Mouse (Mus musculus) CH12.LX (cell line): ENCODE measurements around the gene Tfap2a. TPM values are rescaled to one million over a fixed set of nuclear protein-coding genes. Genes with fewer than 3 reads are reported as not detected.

Experiments
- DNase-seq: peaks from one replicate; pipeline ENCODE4 v3.0.0-alpha.2; 2013; ENCODE audit errors: extremely low read depth
- H3K27ac ChIP-seq: 2 replicates; pipeline ENCODE4 v1.5.1; 2012; ENCODE audit warnings: low read depth, mild to moderate bottlenecking, control low read depth, moderate library complexity; ENCODE audit not compliant: insufficient read depth
- H3K27me3 ChIP-seq: replicated peaks from 2 replicates; pipeline ENCODE3; 2012; ENCODE audit warnings: inconsistent platforms
- H3K36me3 ChIP-seq, 2 experiments: replicated peaks in 1 of 2; 2 replicates each; pipeline versions ENCODE3 to v1.6.1; 2012; ENCODE audit warnings: inconsistent platforms in 1 of 2, low read length in 1 of 2, mild to moderate bottlenecking in 1 of 2, mixed read lengths in 1 of 2, moderate library complexity in 1 of 2; ENCODE audit not compliant: control insufficient read depth in 1 of 2, insufficient read depth in 1 of 2
- H3K4me1 ChIP-seq, 2 experiments: 2 replicates each; pipeline ENCODE4 v1.6.1; 2012; ENCODE audit warnings: inconsistent platforms in 1 of 2, moderate library complexity in 1 of 2; ENCODE audit not compliant: insufficient read depth in 2 of 2, control insufficient read depth in 1 of 2
- H3K4me2 ChIP-seq: 2 replicates; pipeline ENCODE4 v1.6.1; 2012; ENCODE audit warnings: low read depth, mild to moderate bottlenecking, control low read depth; ENCODE audit not compliant: poor library complexity, insufficient read depth, severe bottlenecking
- H3K4me3 ChIP-seq, 3 experiments: fragments of 150-350 bp in 1 of 3; sonication (generic) in 1 of 3; replicated peaks in 1 of 3; 2 replicates each; pipeline versions ENCODE3 to v1.5.1; 2011 to 2012; ENCODE audit warnings: low read depth in 2 of 3, low read length in 2 of 3, mild to moderate bottlenecking in 2 of 3, moderate library complexity in 2 of 3, control low read depth in 1 of 3, improper control_type of control experiment in 1 of 3, inconsistent platforms in 1 of 3, mixed read lengths in 1 of 3; ENCODE audit not compliant: poor library complexity in 1 of 3
- H3K79me2 ChIP-seq: replicated peaks from 2 replicates; pipeline ENCODE4 v1.6.1; 2012; ENCODE audit warnings: mild to moderate bottlenecking, moderate library complexity; ENCODE audit not compliant: control insufficient read depth, poor library complexity, insufficient read depth, severe bottlenecking; ENCODE audit errors: extremely low read depth
- H3K9ac ChIP-seq: 2 replicates; pipeline ENCODE4 v1.6.1; 2012; ENCODE audit warnings: low read depth, mild to moderate bottlenecking, control low read depth, moderate library complexity; ENCODE audit not compliant: insufficient read depth
- H3K9me3 ChIP-seq: replicated peaks from 2 replicates; pipeline ENCODE3; 2012; ENCODE audit warnings: low read length, inconsistent platforms, mixed read lengths
- CHD1 ChIP-seq: IDR thresholded peaks from 2 replicates; pipeline ENCODE4 v1.6.1; 2012; ENCODE audit warnings: low read depth, low read length, improper control_type of control experiment, inconsistent platforms
- CHD2 ChIP-seq: IDR thresholded peaks from 2 replicates; pipeline ENCODE4 v1.6.1; 2011; ENCODE audit warnings: low read length, improper control_type of control experiment
- E2F4 ChIP-seq: IDR thresholded peaks from 2 replicates; pipeline ENCODE4 v1.6.1; 2011; ENCODE audit warnings: low read depth, low read length, improper control_type of control experiment; ENCODE audit not compliant: insufficient replicate concordance
- ELF1 ChIP-seq: IDR thresholded peaks from 2 replicates; pipeline ENCODE4 v1.6.1; 2014; ENCODE audit warnings: low read depth, mild to moderate bottlenecking, inconsistent platforms, low read length, improper control_type of control experiment
- EP300 ChIP-seq: IDR thresholded peaks from 2 replicates; pipeline ENCODE4 v1.6.1; 2011; ENCODE audit warnings: low read length, improper control_type of control experiment
- ETS1 ChIP-seq: conservative IDR thresholded peaks from 2 replicates; pipeline ENCODE4 v1.6.1; 2012; ENCODE audit warnings: low read depth, mild to moderate bottlenecking, inconsistent platforms, low read length, improper control_type of control experiment, moderate library complexity
- HCFC1 ChIP-seq: IDR thresholded peaks from 2 replicates; pipeline ENCODE4 v1.6.1; 2012; ENCODE audit warnings: low read depth, mild to moderate bottlenecking, inconsistent platforms, low read length, improper control_type of control experiment
- IRF4 ChIP-seq: IDR thresholded peaks from 2 replicates; pipeline ENCODE4 v1.6.1; 2014; ENCODE audit warnings: low read depth, mild to moderate bottlenecking, inconsistent platforms, low read length, improper control_type of control experiment
- JUN ChIP-seq: IDR thresholded peaks from 2 replicates; pipeline ENCODE4 v1.6.1; 2011; ENCODE audit warnings: low read depth, mild to moderate bottlenecking, low read length, improper control_type of control experiment, moderate library complexity; ENCODE audit not compliant: insufficient read depth
- JUND ChIP-seq: conservative IDR thresholded peaks from 2 replicates; pipeline ENCODE4 v1.6.1; 2011; ENCODE audit warnings: low read depth, low read length, improper control_type of control experiment
- KAT2A ChIP-seq: IDR thresholded peaks from 2 replicates; pipeline ENCODE4 v1.6.1; 2012; ENCODE audit warnings: low read length, improper control_type of control experiment, inconsistent platforms; ENCODE audit not compliant: insufficient replicate concordance
- MAX ChIP-seq: IDR thresholded peaks from 2 replicates; pipeline ENCODE4 v1.6.1; 2011; ENCODE audit warnings: low read length, improper control_type of control experiment
- MAZ ChIP-seq: IDR thresholded peaks from 2 replicates; pipeline ENCODE4 v1.6.1; 2012; ENCODE audit warnings: low read depth, mild to moderate bottlenecking, inconsistent platforms, low read length, improper control_type of control experiment, moderate library complexity
- MXI1 ChIP-seq: IDR thresholded peaks from 2 replicates; pipeline ENCODE4 v1.6.1; 2011; ENCODE audit warnings: mild to moderate bottlenecking, low read depth, low read length, improper control_type of control experiment
- MYC ChIP-seq: IDR thresholded peaks from 2 replicates; pipeline ENCODE4 v1.6.1; 2011; ENCODE audit warnings: low read depth, mild to moderate bottlenecking, improper control_type of control experiment, low read length
- NELFE ChIP-seq: IDR thresholded peaks from 2 replicates; pipeline ENCODE4 v1.6.1; 2011; ENCODE audit warnings: low read depth, low read length, improper control_type of control experiment
- PAX5 ChIP-seq: IDR thresholded peaks from 2 replicates; pipeline ENCODE4 v1.6.1; 2012; ENCODE audit warnings: low read length, inconsistent platforms, mixed read lengths
- POLR2A ChIP-seq: IDR thresholded peaks from 2 replicates; pipeline ENCODE4 v1.6.1; 2011; ENCODE audit warnings: low read depth, mild to moderate bottlenecking, improper control_type of control experiment, low read length
- POLR2AphosphoS2 ChIP-seq: IDR thresholded peaks from 2 replicates; pipeline ENCODE4 v1.6.1; 2011; ENCODE audit warnings: low read depth, low read length, improper control_type of control experiment
- RAD21 ChIP-seq: IDR thresholded peaks from 2 replicates; pipeline ENCODE4 v1.6.1; 2011; ENCODE audit warnings: low read depth, mild to moderate bottlenecking, low read length, improper control_type of control experiment, moderate library complexity
- RCOR1 ChIP-seq: conservative IDR thresholded peaks from 2 replicates; pipeline ENCODE4 v1.6.1; 2012; ENCODE audit warnings: low read depth, mild to moderate bottlenecking, inconsistent platforms, low read length, improper control_type of control experiment
- SIN3A ChIP-seq: IDR thresholded peaks from 2 replicates; pipeline ENCODE4 v1.6.1; 2012; ENCODE audit warnings: low read length, improper control_type of control experiment, inconsistent platforms
- TBP ChIP-seq: conservative IDR thresholded peaks from 2 replicates; pipeline ENCODE4 v1.6.1; 2011; ENCODE audit warnings: low read depth, low read length, improper control_type of control experiment
- TCF12 ChIP-seq: IDR thresholded peaks from 2 replicates; pipeline ENCODE4 v1.6.1; 2014; ENCODE audit warnings: low read depth, mild to moderate bottlenecking, inconsistent platforms, low read length, improper control_type of control experiment
- UBTF ChIP-seq: IDR thresholded peaks from 2 replicates; pipeline ENCODE4 v1.6.1; 2012; ENCODE audit warnings: low read depth, mild to moderate bottlenecking, inconsistent platforms, low read length, improper control_type of control experiment, moderate library complexity
- ZKSCAN1 ChIP-seq: IDR thresholded peaks from 2 replicates; pipeline ENCODE4 v1.6.1; 2012; ENCODE audit warnings: low read depth, inconsistent platforms, low read length, improper control_type of control experiment, borderline replicate concordance
- ZNF384 ChIP-seq: IDR thresholded peaks from 2 replicates; pipeline ENCODE4 v1.6.1; 2012; ENCODE audit warnings: low read depth, low read length, improper control_type of control experiment, inconsistent platforms
- dilution Hi-C: fragments of 300-500 bp; cut with MboI; formaldehyde crosslinking; loops from 2 replicates; pipeline ENCODE4 v1.14.3; 2020; ENCODE audit warnings: low sequenced_read_pairs; ENCODE audit not compliant: extremely low pct_unique_long_range_greater_than_20kb, extremely low pct_ligation_motif_present
- in situ Hi-C: fragments of 300-500 bp; cut with MboI; formaldehyde crosslinking; loops from 3 replicates; pipeline ENCODE4 v1.14.3; 2019; ENCODE audit warnings: low sequenced_read_pairs, low pct_ligation_motif_present, low pct_unique_long_range_greater_than_20kb, mixed read lengths
- polyA plus RNA-seq: library from polyadenylated mRNA; unstranded; fragments of >175 nt; gene quantifications from 2 replicates; pipeline ENCODE4 v1.2.1, GENCODE M21; 2012; ENCODE audit warnings: low read depth; ENCODE audit not compliant: insufficient read length
- total RNA-seq, 2 experiments: library from RNA; depleted of rRNA; stranded (reverse); fragments of 300-350 nt in 1 of 2; fragments of >200 nt in 1 of 2; gene quantifications; 2 replicates each; pipeline ENCODE4 v1.2.3; 2012 to 2014

Tfap2a gene
- total and polyA plus RNA-seq, 3 experiments = not detected

DNA sequence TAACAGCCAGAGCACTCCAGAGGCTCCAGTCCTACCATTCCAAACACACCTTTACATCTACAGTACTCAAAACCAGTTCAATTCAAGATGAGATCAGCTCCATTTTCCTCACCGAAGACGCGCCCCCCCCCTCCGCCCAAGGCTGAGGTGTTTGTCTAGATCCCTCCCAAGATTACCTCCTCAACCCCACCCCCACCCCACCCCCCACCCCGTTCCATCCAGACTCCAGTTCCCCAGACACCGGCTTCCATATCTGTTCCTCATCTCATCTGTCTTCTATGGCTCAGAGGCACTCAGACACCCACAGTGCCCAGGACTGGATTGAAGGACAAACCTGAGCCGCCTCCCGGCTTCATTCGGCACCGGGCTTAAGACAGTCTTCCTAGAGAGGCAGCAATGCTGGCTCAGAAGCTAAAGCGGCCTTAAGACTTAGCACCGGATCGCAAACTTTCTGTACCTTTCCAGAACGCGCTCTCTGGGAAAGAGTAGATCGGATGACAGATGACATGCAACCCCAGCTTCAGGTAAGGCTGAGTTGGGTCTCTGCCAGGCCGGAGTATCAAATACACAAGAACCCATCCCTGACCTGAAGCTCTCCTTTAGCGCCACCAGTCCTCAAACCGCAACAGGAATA is 2.7 kb upstream of the Tfap2a start:
- DNase-seq = no peak
- in situ Hi-C loops (no loop called here), dilution Hi-C loops (no loop called here)
- H3K4me1 ChIP-seq = no peaks in the 10 kb centered on the region
- no peaks in the 10 kb centered on the region for H3K27me3 ChIP-seq
- no peak overlapping the region for H3K4me3 ChIP-seq
- peaks cover 15% of the 10 kb centered on the region for H3K9me3 ChIP-seq
- H3K79me2 ChIP-seq = no peaks in the 10 kb centered on the region
- H3K9ac ChIP-seq = no peak overlapping the region
- H3K36me3 ChIP-seq = no peaks in the 10 kb centered on the region
- no peak overlapping the region for H3K27ac ChIP-seq
- TF ChIP-seq MYC (no peak), MAZ (no peak), PAX5 (no peak), ZKSCAN1 (no peak), KAT2A (no peak), MXI1 (no peak), RAD21 (no peak), JUND (no peak), UBTF (no peak), NELFE (no peak), ETS1 (no peak), IRF4 (no peak), CHD1 (no peak), JUN (no peak), POLR2AphosphoS2 (no peak), POLR2A (no peak), MAX (no peak), ELF1 (no peak)
- no peak overlapping the region for H3K4me2 ChIP-seq

GRCm38 (mm10) chr13:40739901-40740300 is 1.7 kb upstream of the Tfap2a start:
- Histone ChIP-seq H3K4me1 (no peaks in the 10 kb centered on the region), H3K4me2 (no peak overlapping the region), H3K27me3 (no peaks in the 10 kb centered on the region), H3K27ac (no peak overlapping the region), H3K9ac (no peak overlapping the region), H3K9me3 (peaks cover 15% of the 10 kb centered on the region), H3K36me3 (no peaks in the 10 kb centered on the region), H3K79me2 (no peaks in the 10 kb centered on the region), H3K4me3 (no peak overlapping the region)
- dilution Hi-C loops (no loop called here), in situ Hi-C loops (no loop called here)
- no peak for DNase-seq
- TF ChIP-seq RCOR1 (no peak), HCFC1 (no peak), SIN3A (no peak), EP300 (no peak), MXI1 (no peak), ETS1 (no peak), TCF12 (no peak), ZNF384 (no peak), E2F4 (no peak), TBP (no peak), MYC (no peak), CHD2 (no peak)
